Mouse (Mus musculus) liver, adult 10 weeks (tissue): ENCODE results near the gene Tom1l2. TPM values are rescaled to one million over a fixed set of nuclear protein-coding genes. Genes with fewer than 3 reads are reported as not detected.

Experiments used
- polyA plus RNA-seq: library from polyadenylated mRNA; stranded (reverse); fragments of 350-450 nt; fragmentation: Illumina TruSeq; extraction: RNeasy Lipid Tissue Mini Kit (QIAGEN cat#74804); gene quantifications from one replicate; pipeline ENCODE4 v1.2.3, GENCODE M21; 2014; ENCODE audit warnings: low read depth, low replicate concordance

Gene Tom1l2
- 3.8 TPM for polyA plus RNA-seq

GRCm38 (mm10) chr11:60352559-60353411, at the start of gene Tom1l2, which contains the start of gene Drc3:
Tom1l2 (minus strand) TSS chr11:60352905.
Drc3 (plus strand) TSS chr11:60353329.

GRCm38 (mm10) chr11:60222469-60223236, 130.1 kb downstream of the Tom1l2 start, which contains the start of gene Srebf1:
Srebf1 (minus strand) TSS chr11:60222581.

Other genes starting within 250 kb of the Tom1l2 start
- 0.93 TPM for gene Rai1, start 247.9 kb downstream of the Tom1l2 start, polyA plus RNA-seq
- gene Srebf1, start 130.3 kb downstream of the Tom1l2 start, polyA plus RNA-seq: 8.4 TPM
- gene Drc3, start 424 bp upstream of the Tom1l2 start, polyA plus RNA-seq: 0.26 TPM
- gene Gid4, start 64.2 kb upstream of the Tom1l2 start, polyA plus RNA-seq: 21.7 TPM
- 7.8 TPM for gene Atpaf2, start 65.6 kb upstream of the Tom1l2 start, polyA plus RNA-seq
- 17.3 TPM for gene Drg2, start 101.7 kb upstream of the Tom1l2 start, polyA plus RNA-seq
- gene Myo15, start 116.4 kb upstream of the Tom1l2 start, polyA plus RNA-seq: not detected
- 32.7 TPM for gene Alkbh5, start 183.5 kb upstream of the Tom1l2 start, polyA plus RNA-seq